ENCODE assay signal across 7 mouse cellular contexts in the genomic region with DNA sequence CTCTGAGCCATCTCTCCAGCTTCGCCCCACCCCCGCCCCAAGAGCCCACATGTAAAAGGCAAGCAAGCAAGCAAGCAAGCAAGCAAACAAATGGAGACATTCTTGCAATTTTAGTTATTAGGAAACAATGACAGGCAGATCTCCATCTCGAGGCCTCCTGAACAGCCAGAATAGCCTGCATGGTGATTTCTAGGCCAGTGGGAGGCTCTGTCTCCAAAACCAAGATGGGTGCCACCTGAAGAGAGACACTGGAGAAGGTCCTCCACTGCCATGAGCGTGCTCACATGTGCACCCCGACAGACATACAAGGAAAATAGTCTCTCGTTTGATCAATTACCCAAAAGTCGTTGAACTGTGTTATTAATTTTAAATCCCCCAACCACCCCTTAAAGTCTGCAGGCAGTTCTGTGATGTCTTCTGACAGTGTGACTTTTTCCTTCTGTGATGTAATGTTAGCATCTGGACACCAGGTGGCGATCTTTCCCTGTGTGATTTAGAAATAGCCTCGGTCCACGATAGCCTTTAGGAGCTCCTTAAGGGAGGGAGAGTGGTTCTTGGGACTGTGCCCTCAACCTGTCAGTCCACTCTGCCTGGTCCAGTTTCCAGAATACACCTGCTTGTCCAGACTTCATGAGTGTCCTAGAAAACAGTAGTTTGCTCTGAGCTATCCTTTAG. TPM values are rescaled to one million over a fixed set of nuclear protein-coding genes. Genes with fewer than 3 reads are reported as not detected.
DNase-seq lines count a peak whose midpoint lies in the region; ATAC-seq and TF ChIP-seq lines count a peak whose summit lies in the region.

No protein-coding gene starts in this region.

- H3K79me2 ChIP-seq in C2C12 (ENCODE audit: control insufficient read depth, insufficient read depth): no peaks in the 10 kb centered on the region

- no peak overlapping the region for H3K9ac ChIP-seq in kidney, embryonic 16.5 days (replicated peaks; ENCODE audit: low read length)

- TF ChIP-seq POLR2A in lung, adult 2 months (IDR thresholded peaks at IDR 0.05; ENCODE audit: borderline replicate concordance, extremely low read depth, low read depth, low read length): no peak

- H3K4me2 ChIP-seq in kidney, embryonic 16.5 days (replicated peaks; ENCODE audit: low read depth, low read length): no peak overlapping the region

- DNase-seq in MEL-GATA-1-ER (ENCODE audit: extremely low read depth, low read depth): peak; percentile 36
- peak; percentile 77 to 80 for DNase-seq in cerebellum, postnatal 14 days
- DNase-seq in gastrocnemius, postnatal 14 days: peak; percentile 25
- DNase-seq in lung, adult 2 months: peak; percentile 53
- DNase-seq in ovary, postnatal 14 days (ENCODE audit: low spot score): peak; percentile 57

- ATAC-seq in kidney, embryonic 16.5 days (ENCODE audit: low FRiP score, low TSS enrichment): peak; percentile 47; the same call in 1 of the 2 replicates

- 19% methylated on average over 10 of the region's 10 CpGs for WGBS in kidney, embryonic 16.5 days
- WGBS in lung, adult 2 months: 18% methylated on average over 10 of the region's 10 CpGs

- H3K27ac ChIP-seq in kidney, embryonic 16.5 days (ENCODE audit: low read length): no peak overlapping the region

- peaks cover 6% of the 10 kb centered on the region for H3K4me1 ChIP-seq in kidney, embryonic 16.5 days (ENCODE audit: insufficient read depth, low read length)
- 0 out of 2 replicates have a peak, but pooled peaks cover under 1% of the 10 kb centered on the region for H3K4me1 ChIP-seq in lung, adult 2 months (ENCODE audit: control insufficient read depth, insufficient read depth, low read length)

- no peaks in the 10 kb centered on the region for H3K9me3 ChIP-seq in kidney, embryonic 16.5 days (ENCODE audit: low read length)

- TF ChIP-seq CTCF in C2C12 (IDR thresholded peaks at IDR 0.05; ENCODE audit: control insufficient read depth, insufficient read depth, insufficient read length): peak; percentile 44
- TF ChIP-seq CTCF in lung, adult 2 months (IDR thresholded peaks at IDR 0.05; ENCODE audit: insufficient read depth, low read length): peak; percentile 51

- no peak overlapping the region for H3ac ChIP-seq in C2C12 (ENCODE audit: control insufficient read depth, insufficient read length, low read depth)

- no peaks in the 10 kb centered on the region for H3K27me3 ChIP-seq in C2C12 (ENCODE audit: control insufficient read depth, insufficient read depth, insufficient read length)
- H3K27me3 ChIP-seq in kidney, embryonic 16.5 days (ENCODE audit: insufficient read depth, low read length): no peaks in the 10 kb centered on the region

- intact Hi-C loops in gastrocnemius, postnatal 14 days (cut with DNase I; ENCODE audit: low total_unique reads): loop anchor here (2.0 to 5.0 kb wide), 2 partner anchors 197 to 359 kb away; a partner anchor contains a TSS

- no peaks in the 10 kb centered on the region for H3K36me3 ChIP-seq in C2C12 (ENCODE audit: control insufficient read depth, insufficient read depth)
- no peaks in the 10 kb centered on the region for H3K36me3 ChIP-seq in kidney, embryonic 16.5 days (ENCODE audit: insufficient read depth, low read length)

- H3K79me3 ChIP-seq in C2C12 (ENCODE audit: low read depth): no peaks in the 10 kb centered on the region

- no peak overlapping the region for H3K4me3 ChIP-seq in C2C12 (ENCODE audit: insufficient read depth, poor library complexity, severe bottlenecking)
- H3K4me3 ChIP-seq in kidney, embryonic 16.5 days (ENCODE audit: low read length): no peak overlapping the region
- H3K4me3 ChIP-seq in lung, adult 2 months (replicated peaks; ENCODE audit: extremely low read depth, low read depth, low read length): no peak overlapping the region

TF ChIP-seq in C2C12, 6 proteins besides CTCF, POLR2A, EP300 and RAD21:
- TF ChIP-seq FOSL1 (IDR thresholded peaks at IDR 0.05; ENCODE audit: insufficient read depth, low read length, poor library complexity, severe bottlenecking) (no peak), MYOD1 (IDR thresholded peaks at IDR 0.05; ENCODE audit: control insufficient read depth, insufficient read length, low read depth) (no peak), MAX (IDR thresholded peaks at IDR 0.05) (no peak), CEBPB (IDR thresholded peaks at IDR 0.05; ENCODE audit: low read depth) (no peak)

RNA-seq across cellular contexts. Expression of a gene that starts 6.1 kb away (rescaled TPM):
- 11.2 TPM for polyA plus RNA-seq in C2C12 (2012; fragmentation: generic; extraction: Trizol)
- 10 to 100 TPM; 16.3 to 17.9 TPM for total RNA-seq in gastrocnemius, postnatal 14 days (2021)
- 19.8 and 19.9 TPM in 2 replicates for polyA plus RNA-seq in kidney, embryonic 16.5 days (2015; fragmentation: Nextera tagmentation; extraction: Ambion mirVana)
- polyA plus RNA-seq in lung, adult 2 months (2012; rRNA removed): 20.0 and 25.6 TPM in 2 replicates

Comparison
In these comparisons a context has a peak if more than half of its experiments do, and no peak if none do; other contexts are left out.
1. DNase-seq: peak in every context shown above with its lines; median percentile 78 in cerebellum, postnatal 14 days; 57 in ovary, postnatal 14 days; 53 in lung, adult 2 months; 36 in MEL-GATA-1-ER; 25 in gastrocnemius, postnatal 14 days.